Mouse (Mus musculus): ENCODE measurements around the gene Zbtb34.

GRCm38 (mm10) chr2:33393951-33394635 is 37.0 kb downstream of the Zbtb34 start:
- no peak for TF ChIP-seq CTCF (IDR thresholded peaks at IDR 0.05; ENCODE audit: control insufficient read depth, insufficient read depth, low read length)
- TF ChIP-seq POLR2A (IDR thresholded peaks at IDR 0.05; ENCODE audit: borderline replicate concordance, control insufficient read depth, low read depth, low read length), result no peak

Measured in bone marrow, adult 2 months (tissue).